Mouse (Mus musculus) hindbrain, embryonic 14.5 days (tissue): ENCODE results near the gene Hsd11b2. TPM values are rescaled to one million over a fixed set of nuclear protein-coding genes. Genes with fewer than 3 reads are reported as not detected.
A peak's percentile ranks its signal among the peaks of the same experiment; 100 is the strongest.
"Not testable (repeated sequence)": the region's sequence is repeated elsewhere in the genome, so short reads cannot be mapped to it uniquely, and the experiment has no call there.

Source experiments
- ATAC-seq: fragments of 200-750 bp; cut with Nextera tagmentation; 2 replicates; pipeline ENCODE4 v1.8.0; 2017; ENCODE audit warnings: moderate number of reproducible peaks, mild to moderate bottlenecking, moderate TSS enrichment, moderate library complexity; ENCODE audit not compliant: low FRiP score
- DNase-seq: peaks from one replicate; pipeline ENCODE4 v3.0.0-alpha.2; 2015; ENCODE audit warnings: low spot score
- H3K27ac ChIP-seq: fragments of 300-500 bp; sonication (generic); 2 replicates; pipeline ENCODE4 v1.5.1; 2014; ENCODE audit warnings: mild to moderate bottlenecking, moderate library complexity
- H3K27me3 ChIP-seq: fragments of 300-500 bp; sonication (generic); 2 replicates; pipeline ENCODE4 v1.6.1; 2014; ENCODE audit warnings: mild to moderate bottlenecking, low read length, mixed read lengths; ENCODE audit not compliant: control insufficient read depth, insufficient read depth
- H3K36me3 ChIP-seq: fragments of 300-500 bp; sonication (generic); replicated peaks from 2 replicates; pipeline ENCODE4 v1.6.1; 2014; ENCODE audit not compliant: control insufficient read depth, insufficient read depth
- H3K4me1 ChIP-seq: fragments of 300-500 bp; sonication (generic); replicated peaks from 2 replicates; pipeline ENCODE4 v1.6.1; 2014; ENCODE audit warnings: antibody characterized with exemption, low read length, mixed read lengths; ENCODE audit not compliant: control insufficient read depth, insufficient read depth
- H3K4me2 ChIP-seq: fragments of 300-500 bp; sonication (generic); replicated peaks from 2 replicates; pipeline ENCODE4 v1.6.1; 2014; ENCODE audit warnings: mild to moderate bottlenecking, moderate library complexity
- H3K4me3 ChIP-seq: fragments of 300-500 bp; sonication (generic); replicated peaks from 2 replicates; pipeline ENCODE4 v1.5.1; 2014; ENCODE audit warnings: mild to moderate bottlenecking, low read length
- H3K9ac ChIP-seq: fragments of 300-500 bp; sonication (generic); 2 replicates; pipeline ENCODE4 v1.6.1; 2014
- H3K9me3 ChIP-seq: fragments of 300-500 bp; sonication (generic); 2 replicates; pipeline ENCODE4 v1.6.1; 2016; ENCODE audit warnings: low read length; ENCODE audit not compliant: control insufficient read depth
- WGBS: fragments of 180-500 bp; shearing (Covaris S2); extraction: QIAGEN DNeasy Blood & Tissue Kit; methylation state at CpG from one replicate; pipeline ENCODE4 v1.1.7; 2014; 5-methylcytosine and 5-hydroxymethylcytosine counted together
- polyA plus RNA-seq: library from polyadenylated mRNA; unstranded; fragments of >200 nt; fragmentation: Nextera tagmentation; extraction: Ambion mirVana; gene quantifications from 2 replicates; pipeline ENCODE4 v1.2.1, GENCODE M21; 2014

Hsd11b2 gene
- polyA plus RNA-seq, 1 experiment from 2014 or later = 6.1 TPM

DNA sequence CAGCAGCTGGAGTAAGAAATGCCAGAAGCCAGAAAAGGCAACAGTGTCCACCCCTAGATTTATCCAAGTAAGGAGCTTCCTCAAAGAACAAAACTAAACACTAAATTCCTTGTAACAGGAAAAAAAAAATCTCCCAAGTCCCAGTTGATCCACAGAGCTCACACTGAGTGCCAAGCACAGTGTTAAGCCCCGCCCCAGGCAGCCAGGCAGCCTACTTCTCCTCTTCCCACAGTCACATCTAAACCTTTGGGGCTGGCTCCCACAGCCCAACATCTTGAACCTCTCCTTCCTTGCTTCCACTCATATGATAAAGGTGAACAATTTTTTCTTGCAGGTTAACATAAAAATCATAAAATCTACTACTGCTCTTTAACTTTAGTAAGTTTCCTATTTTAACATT is 45.3 kb downstream of the Hsd11b2 start:
- Histone ChIP-seq H3K4me1 (peaks cover 28% of the 10 kb centered on the region), H3K9me3 (no peaks in the 10 kb centered on the region), H3K36me3 (peaks cover 14% of the 10 kb centered on the region; the same call in 1 of the 2 replicates), H3K4me2 (no peak overlapping the region), H3K9ac (no peak overlapping the region), H3K4me3 (no peak overlapping the region), H3K27ac (no peak overlapping the region), H3K27me3 (no peaks in the 10 kb centered on the region)
- no peak for DNase-seq
- ATAC-seq = no peak
- WGBS = 89% methylated on average over 1 of the region's 1 CpGs

DNA sequence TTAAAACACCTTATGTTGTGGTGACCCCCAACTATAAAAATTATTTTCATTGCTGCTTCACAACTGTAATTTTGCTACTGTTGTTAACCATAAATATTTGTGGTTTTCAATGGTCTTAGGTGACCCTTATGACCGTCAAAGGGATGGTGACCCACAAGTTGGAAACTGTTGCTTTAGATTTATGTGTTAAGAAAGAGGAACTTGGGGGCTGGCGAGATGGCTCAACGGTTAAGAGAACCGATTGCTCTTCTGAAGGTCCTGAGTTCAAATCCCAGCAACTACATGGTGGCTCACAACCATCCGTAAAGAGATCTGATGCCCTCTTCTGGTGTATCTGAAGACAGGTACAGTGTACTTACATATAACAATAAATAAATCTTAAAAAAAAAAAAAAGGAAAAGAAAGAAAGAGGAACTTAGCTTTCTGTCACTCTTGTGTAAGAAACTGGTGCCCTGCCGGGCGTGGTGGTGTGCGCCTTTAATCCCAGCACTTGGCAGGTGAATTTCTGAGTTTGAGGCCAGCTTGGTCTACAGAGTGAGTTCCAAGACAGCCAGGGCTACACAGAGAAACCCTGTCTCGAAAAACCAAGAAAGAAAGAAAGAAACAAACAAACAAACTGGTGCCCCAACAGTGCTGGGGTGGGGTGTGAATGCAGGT is 46.1 kb downstream of the Hsd11b2 start:
- Histone ChIP-seq H3K4me2 (peak overlapping the region; percentile 96), H3K4me3 (peak overlapping the region; percentile 88), H3K36me3 (peaks cover 14% of the 10 kb centered on the region; the same call in 1 of the 2 replicates), H3K9ac (peak overlapping the region; percentile 90), H3K4me1 (peaks cover 28% of the 10 kb centered on the region)
- not testable (repeated sequence) for ATAC-seq, DNase-seq, H3K27ac ChIP-seq, H3K9me3 ChIP-seq, H3K27me3 ChIP-seq
- WGBS = 87% methylated on average over 9 of the region's 9 CpGs

DNA sequence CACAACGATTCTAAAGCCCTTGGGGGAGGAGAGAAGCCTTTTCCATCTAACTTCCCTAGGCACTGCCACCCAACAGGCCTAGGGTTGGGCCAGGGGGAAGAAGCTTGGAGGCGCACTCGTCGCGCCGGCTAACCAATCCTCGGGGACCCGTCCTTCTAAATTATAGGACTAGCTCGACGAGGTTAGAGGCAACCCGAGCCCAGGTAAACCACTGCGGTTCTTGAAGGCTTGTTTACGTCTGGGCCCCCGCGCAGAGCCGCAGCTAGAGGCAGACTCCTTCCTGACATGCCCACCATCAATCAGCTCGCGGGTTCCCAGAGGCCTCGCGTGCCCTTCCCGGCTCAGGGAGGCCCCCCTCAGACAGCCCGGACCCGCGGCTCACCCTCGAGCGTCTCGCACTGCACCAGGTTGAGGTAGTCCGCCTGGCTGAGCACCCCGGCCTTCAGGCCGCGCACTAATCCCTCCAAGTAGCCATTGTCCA is 46.9 kb downstream of the Hsd11b2 start:
- Histone ChIP-seq H3K9ac (peak overlapping the region; percentile 90), H3K4me2 (peak overlapping the region; percentile 96), H3K27me3 (no peaks in the 10 kb centered on the region), H3K4me3 (peak overlapping the region; percentile 88), H3K9me3 (no peaks in the 10 kb centered on the region), H3K36me3 (peaks cover 13% of the 10 kb centered on the region; the same call in 1 of the 2 replicates), H3K4me1 (peaks cover 28% of the 10 kb centered on the region), H3K27ac (peak overlapping the region; percentile 88)
- WGBS = under 1% methylated on average over 31 of the region's 31 CpGs
- DNase-seq (no peak), ATAC-seq (peak; percentile 76)

DNA sequence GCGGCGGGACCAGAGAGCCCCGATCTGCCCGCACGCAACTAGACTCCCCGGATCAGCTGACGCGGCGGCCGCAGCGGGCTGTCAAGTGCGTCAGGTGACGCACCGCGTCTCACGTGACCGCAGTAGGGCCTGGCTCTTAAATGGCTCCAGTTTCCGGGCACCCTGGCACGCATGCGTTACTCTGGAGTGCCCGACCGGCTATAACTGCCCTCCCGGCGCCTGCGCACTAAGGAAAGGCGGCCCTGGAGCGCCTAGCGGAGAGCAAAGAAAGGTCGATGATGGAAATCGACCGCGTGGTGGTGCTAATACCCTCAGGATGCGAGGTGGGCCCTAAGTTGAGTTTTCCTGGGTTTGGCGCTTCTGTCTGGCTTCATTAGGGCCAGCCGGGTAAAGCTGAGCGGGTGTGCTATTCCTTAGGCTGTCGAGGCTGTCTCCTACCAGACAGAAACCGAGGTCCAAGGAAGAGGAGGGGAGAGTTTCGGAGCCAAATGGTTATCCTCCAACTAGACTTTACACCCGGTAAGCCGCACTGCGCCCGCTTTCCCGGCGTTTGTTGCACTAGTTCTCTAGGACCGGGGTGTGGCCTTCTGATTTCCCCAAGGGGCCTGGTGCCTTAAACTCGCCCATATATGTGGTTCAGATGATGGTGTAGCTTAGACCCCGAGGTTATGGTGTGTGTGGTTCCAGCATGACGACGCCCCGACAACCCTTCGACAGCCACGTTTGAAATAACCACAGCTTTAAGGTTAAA is 47.6 kb downstream of the Hsd11b2 start, which contains the start of gene Atp6v0d1:
Gene Atp6v0d1 (minus strand): TSS at position 96 of the 751 bp plus-strand sequence.
- WGBS = 4% methylated on average over 52 of the region's 53 CpGs

DNA sequence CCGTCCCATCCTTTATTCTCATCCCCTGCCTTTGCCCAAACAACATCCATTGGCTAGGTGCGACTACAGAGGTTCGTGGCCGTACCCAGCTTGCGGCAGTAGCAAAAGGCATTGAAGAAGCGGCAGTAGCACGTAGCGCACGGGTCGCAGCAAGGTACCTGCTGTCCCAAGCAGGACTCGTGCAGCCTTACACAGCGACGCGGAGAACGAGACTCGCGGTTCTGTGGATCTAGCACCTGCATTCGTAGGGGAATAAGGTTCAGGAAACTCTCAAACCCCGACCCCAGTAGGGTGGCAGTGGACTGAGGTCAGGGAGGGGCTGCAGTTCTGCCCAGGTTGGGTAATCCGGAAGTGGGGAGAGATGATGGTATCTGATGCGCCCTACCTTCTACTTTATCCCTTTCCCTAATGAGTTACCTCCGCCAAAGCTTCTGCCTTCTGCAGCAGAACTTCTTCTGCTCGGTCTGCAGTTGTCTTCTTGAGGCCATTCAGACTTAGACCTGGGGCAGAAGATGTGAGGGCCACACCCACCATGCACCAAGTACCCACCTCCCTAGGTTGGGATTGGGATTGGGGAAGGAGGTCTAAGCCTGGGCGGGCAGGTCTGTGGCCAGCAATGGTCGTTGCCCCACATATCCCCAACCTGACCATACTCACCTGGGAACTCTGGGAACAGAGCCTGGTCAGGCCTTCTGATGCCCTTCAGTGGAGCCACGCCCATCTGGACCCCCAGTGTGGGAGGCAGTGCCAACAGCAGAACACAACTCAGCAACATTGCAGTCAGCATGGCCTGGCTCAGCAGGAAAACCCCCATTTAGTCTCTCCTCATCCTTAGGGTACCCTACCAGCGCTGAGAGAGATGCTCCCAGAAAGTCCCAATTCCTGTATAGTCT is 48.4 kb downstream of the Hsd11b2 start:
- H3K27ac ChIP-seq = peak overlapping the region; percentile 56
- H3K36me3 ChIP-seq = peaks cover 6% of the 10 kb centered on the region; the same call in 1 of the 2 replicates
- DNase-seq (peak; percentile 39), ATAC-seq (no peak; the same call in 1 of the 2 replicates)
- no peaks in the 10 kb centered on the region for H3K27me3 ChIP-seq
- H3K9me3 ChIP-seq = no peaks in the 10 kb centered on the region
- H3K4me2 ChIP-seq = peak overlapping the region; percentile 96
- H3K4me1 ChIP-seq = peaks cover 28% of the 10 kb centered on the region
- WGBS = 31% methylated on average over 27 of the region's 27 CpGs
- peak overlapping the region; percentile 88 for H3K4me3 ChIP-seq
- peak overlapping the region; percentile 90 for H3K9ac ChIP-seq

More for the DNA sequence above, 47.6 kb downstream of the Hsd11b2 start, which contains the start of gene Atp6v0d1:
- H3K9me3 ChIP-seq = no peaks in the 10 kb centered on the region
- ATAC-seq (peak; percentile 98), DNase-seq (peak; percentile 99)
- peak within 1 kb of the TSS; percentile 88 for H3K27ac ChIP-seq
- peak within 1 kb of the TSS; percentile 96 for H3K4me2 ChIP-seq
- peaks cover 28% of the 10 kb centered on the region for H3K4me1 ChIP-seq
- H3K4me3 ChIP-seq = peak within 1 kb of the TSS; percentile 88
- peaks cover 11% of the 10 kb centered on the region; the same call in 1 of the 2 replicates for H3K36me3 ChIP-seq
- no peaks in the 10 kb centered on the region for H3K27me3 ChIP-seq
- peak within 1 kb of the TSS; percentile 90 for H3K9ac ChIP-seq

DNA sequence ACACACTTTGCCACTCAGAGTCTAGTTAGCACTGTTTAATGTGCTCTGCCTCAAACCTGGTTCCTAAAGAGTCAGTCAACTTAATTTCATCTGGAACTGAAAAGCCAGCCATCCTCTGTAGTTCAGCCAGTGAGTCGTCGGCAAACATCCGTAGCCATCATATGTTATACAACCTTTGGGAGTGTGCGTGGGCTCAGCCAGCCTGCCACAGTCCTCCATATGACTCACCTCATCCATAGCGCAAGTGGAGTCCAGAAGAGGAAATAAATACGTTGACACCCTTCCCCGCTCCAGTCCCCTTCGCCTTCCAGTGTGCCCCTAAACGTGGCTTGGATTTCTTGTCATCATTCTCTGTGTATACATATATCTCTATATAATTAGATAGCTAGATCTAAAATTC is 53.3 kb downstream of the Hsd11b2 start:
- WGBS = 93% methylated on average over 9 of the region's 9 CpGs
- peaks cover 5% of the 10 kb centered on the region; the same call in 1 of the 2 replicates for H3K4me1 ChIP-seq
- DNase-seq = no peak
- H3K27me3 ChIP-seq = no peaks in the 10 kb centered on the region
- H3K4me3 ChIP-seq = no peak overlapping the region
- H3K9me3 ChIP-seq = no peaks in the 10 kb centered on the region
- no peak overlapping the region for H3K27ac ChIP-seq
- H3K9ac ChIP-seq = no peak overlapping the region
- H3K4me2 ChIP-seq = no peak overlapping the region
- no peak for ATAC-seq
- no peaks in the 10 kb centered on the region for H3K36me3 ChIP-seq

DNA sequence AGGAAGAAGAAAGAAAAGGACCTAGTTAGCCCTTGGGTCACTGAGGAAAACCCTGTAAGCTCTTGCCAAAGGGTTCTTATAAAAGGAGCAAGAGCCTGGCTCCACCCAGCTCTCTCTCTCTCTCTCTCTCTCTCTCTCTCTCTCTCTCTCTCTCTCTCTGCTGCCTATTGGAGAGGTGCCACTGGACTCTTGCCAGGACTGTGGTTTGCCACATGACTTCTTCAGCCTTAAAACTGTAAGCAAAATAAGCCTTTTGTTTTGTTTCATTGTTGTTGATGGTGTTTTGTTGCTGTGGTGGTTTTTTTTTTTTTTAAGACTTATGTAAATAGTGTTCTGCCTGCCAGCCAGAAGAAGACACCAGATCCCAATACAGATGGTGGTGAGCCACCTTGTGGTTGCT is 54.9 kb downstream of the Hsd11b2 start:
- Histone ChIP-seq H3K9me3 (no peaks in the 10 kb centered on the region), H3K4me1 (no peaks in the 10 kb centered on the region), H3K36me3 (no peaks in the 10 kb centered on the region), H3K9ac (no peak overlapping the region), H3K27ac (no peak overlapping the region), H3K4me3 (no peak overlapping the region), H3K4me2 (no peak overlapping the region), H3K27me3 (no peaks in the 10 kb centered on the region)
- DNase-seq (peak; percentile 48), ATAC-seq (no peak)
